Mouse (Mus musculus): ENCODE results near the gene Olfr1259. TPM values are rescaled to one million over a fixed set of nuclear protein-coding genes. Genes with fewer than 3 reads are reported as not detected.

The Olfr1259 gene
- polyA plus RNA-seq (2012; rRNA removed): not detected in 2 replicates

DNA sequence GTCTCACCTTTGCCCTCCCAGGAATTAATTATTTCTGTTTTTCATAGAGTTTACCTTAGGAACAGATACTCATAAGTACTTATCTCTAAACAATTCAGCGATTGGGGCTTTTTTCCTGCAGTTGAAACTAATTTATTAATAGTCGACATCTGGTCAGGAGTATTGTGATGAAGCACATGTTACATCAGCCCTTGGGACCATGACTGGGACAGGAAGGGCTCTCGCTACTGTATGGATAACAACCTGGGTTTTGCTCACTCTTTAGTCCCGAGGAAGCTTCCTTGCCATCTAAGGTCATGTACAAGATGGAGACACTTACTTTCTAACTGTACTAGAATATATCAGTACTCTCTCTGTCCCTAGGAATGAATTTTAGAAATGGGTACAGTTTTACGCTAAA, at the start of gene Olfr1259:
Olfr1259 (minus strand) TSS at position 101 of the 400 bp plus-strand sequence.

DNA sequence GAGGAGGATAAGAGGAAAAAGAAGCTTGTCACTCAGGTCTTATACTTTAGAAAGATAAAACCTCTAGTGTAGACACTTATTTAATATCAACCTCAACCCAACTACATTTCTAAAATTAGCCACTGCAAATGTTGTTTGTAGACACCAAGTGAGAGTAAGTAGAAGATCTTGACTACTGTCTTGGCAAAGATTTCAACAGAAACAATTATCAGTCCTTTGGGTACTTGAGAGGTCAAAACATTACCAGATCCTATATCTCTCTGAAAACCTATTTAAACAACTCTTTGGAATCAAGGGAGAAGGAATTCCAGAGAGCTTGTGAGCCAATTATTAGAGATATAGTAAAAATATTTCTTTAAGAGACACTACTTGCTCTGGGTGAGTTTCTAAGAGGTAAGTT, 42.5 kb upstream of the Olfr1259 start, which contains the start of gene Olfr1261:
Olfr1261 (plus strand) TSS at position 301 of the 400 bp plus-strand sequence.

DNA sequence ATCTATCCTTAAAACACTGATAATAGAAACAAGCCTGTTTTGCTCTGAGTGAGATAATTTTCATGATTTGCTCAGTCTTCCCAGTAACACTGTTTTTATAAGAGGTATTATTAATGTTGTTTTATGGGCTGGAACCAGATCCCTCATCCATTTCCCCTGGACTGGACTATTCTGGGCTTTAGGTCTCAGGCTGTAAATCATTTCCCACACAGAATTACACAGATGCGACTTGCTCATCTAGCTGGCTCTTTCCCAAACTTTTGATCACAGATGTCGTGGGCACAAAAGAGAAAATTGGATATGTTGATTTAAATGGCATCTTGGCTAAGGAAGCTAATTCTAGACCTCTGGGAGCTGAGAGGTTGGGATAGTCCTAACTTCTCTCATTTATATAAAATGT, 25.7 kb upstream of the Olfr1259 start, which contains the start of gene Olfr1260:
Olfr1260 (plus strand) TSS at position 157 of the 400 bp plus-strand sequence.

DNA sequence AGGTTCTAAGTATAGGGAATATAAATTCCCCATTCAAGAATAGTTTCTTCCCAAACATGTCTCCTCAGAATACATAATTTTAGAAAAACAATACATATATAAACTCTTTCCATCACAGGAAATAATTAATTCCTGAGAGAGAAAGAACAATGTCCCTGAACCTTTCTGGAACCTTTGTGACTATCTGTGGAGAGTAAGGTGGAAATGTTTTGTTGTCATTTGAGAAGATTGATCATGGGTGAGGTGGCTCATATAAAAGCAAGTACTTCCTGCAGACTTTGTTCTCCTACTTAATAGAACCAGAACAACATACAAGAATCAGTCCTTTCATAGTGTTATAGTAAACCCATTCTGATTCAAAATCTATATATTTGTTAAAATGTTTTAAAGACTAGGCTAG, 21.5 kb downstream of the Olfr1259 start, which contains the start of gene Olfr1258:
Olfr1258 (plus strand) TSS at position 301 of the 400 bp plus-strand sequence.

Other genes starting within 250 kb of the Olfr1259 start
- gene Olfr1252, start 223.7 kb downstream of the Olfr1259 start, polyA plus RNA-seq (2012; rRNA removed): not detected in 2 replicates
- not detected in 2 replicates for gene Olfr1253, start 191.6 kb downstream of the Olfr1259 start, polyA plus RNA-seq (2012; rRNA removed)
- not detected in 2 replicates for gene Olfr1254, start 155.0 kb downstream of the Olfr1259 start, polyA plus RNA-seq (2012; rRNA removed)
- not detected in 2 replicates for gene Olfr1255, start 136.6 kb downstream of the Olfr1259 start, polyA plus RNA-seq (2012; rRNA removed)
- not detected in 2 replicates for gene Olfr1256, start 107.1 kb downstream of the Olfr1259 start, polyA plus RNA-seq (2012; rRNA removed)
- gene Olfr48, start 100.5 kb downstream of the Olfr1259 start, polyA plus RNA-seq (2012; rRNA removed): not detected in 2 replicates
- not detected in 2 replicates for gene Olfr1257, start 70.2 kb downstream of the Olfr1259 start, polyA plus RNA-seq (2012; rRNA removed)
- not detected in 2 replicates for gene Olfr1258, start 21.4 kb downstream of the Olfr1259 start, polyA plus RNA-seq (2012; rRNA removed)
- gene Olfr1260, start 25.7 kb upstream of the Olfr1259 start, polyA plus RNA-seq (2012; rRNA removed): not detected in 2 replicates
- gene Olfr1261, start 42.6 kb upstream of the Olfr1259 start, polyA plus RNA-seq (2012; rRNA removed): not detected in 2 replicates
- gene Olfr1262, start 51.5 kb upstream of the Olfr1259 start, polyA plus RNA-seq (2012; rRNA removed): not detected in 2 replicates
- not detected in 2 replicates for gene Olfr1263, start 63.5 kb upstream of the Olfr1259 start, polyA plus RNA-seq (2012; rRNA removed)
- not detected in 2 replicates for gene Olfr1264, start 76.9 kb upstream of the Olfr1259 start, polyA plus RNA-seq (2012; rRNA removed)
- gene Olfr1265, start 86.7 kb upstream of the Olfr1259 start, polyA plus RNA-seq (2012; rRNA removed): not detected in 2 replicates
- gene Olfr140, start 114.9 kb upstream of the Olfr1259 start, polyA plus RNA-seq (2012; rRNA removed): not detected in 2 replicates
- not detected in 2 replicates for gene Olfr1269, start 172.7 kb upstream of the Olfr1259 start, polyA plus RNA-seq (2012; rRNA removed)
- 0.05 TPM in 1 of 2 replicates, not detected in the other for gene Olfr32, start 193.6 kb upstream of the Olfr1259 start, polyA plus RNA-seq (2012; rRNA removed)
- gene Olfr1270, start 204.4 kb upstream of the Olfr1259 start, polyA plus RNA-seq (2012; rRNA removed): not detected in 2 replicates

Measured in central nervous system, embryonic 11.5 days (tissue).